Mouse (Mus musculus) C2C12 (cell line): ENCODE measurements around the gene Tada2b. TPM values are rescaled to one million over a fixed set of nuclear protein-coding genes. Genes with fewer than 3 reads are reported as not detected.

Experiments
- H3K27me3 ChIP-seq: one replicate; pipeline ENCODE4 v1.6.1; 2011; ENCODE audit not compliant: control insufficient read depth, insufficient read depth, insufficient read length
- H3K36me3 ChIP-seq: one replicate; pipeline ENCODE4 v1.6.1; 2011; ENCODE audit not compliant: control insufficient read depth, insufficient read depth
- H3K4me3 ChIP-seq: one replicate; pipeline ENCODE4 v1.5.1; 2011; ENCODE audit warnings: mild to moderate bottlenecking, control low read depth; ENCODE audit not compliant: poor library complexity, insufficient read depth, severe bottlenecking
- H3K79me2 ChIP-seq: one replicate; pipeline ENCODE4 v1.6.1; 2011; ENCODE audit not compliant: control insufficient read depth, insufficient read depth
- H3K79me3 ChIP-seq: one replicate; pipeline ENCODE4 v1.6.1; 2011; ENCODE audit warnings: low read depth, control low read depth
- H3ac ChIP-seq: one replicate; pipeline ENCODE3; 2011; ENCODE audit warnings: low read depth; ENCODE audit not compliant: control insufficient read depth, insufficient read length
- CEBPB ChIP-seq: IDR thresholded peaks from one replicate; pipeline ENCODE4 v1.6.1; 2011; ENCODE audit warnings: low read depth, mild to moderate bottlenecking, control low read depth, moderate library complexity
- CTCF ChIP-seq: IDR thresholded peaks from one replicate; pipeline ENCODE4 v1.5.1; 2011; ENCODE audit not compliant: control insufficient read depth, insufficient read depth, insufficient read length
- FOSL1 ChIP-seq: IDR thresholded peaks from one replicate; pipeline ENCODE4 v1.8.0; 2011; ENCODE audit warnings: mild to moderate bottlenecking, low read length; ENCODE audit not compliant: poor library complexity, insufficient read depth, severe bottlenecking
- MAX ChIP-seq: IDR thresholded peaks from one replicate; pipeline ENCODE4 v1.6.1; 2011; ENCODE audit warnings: mild to moderate bottlenecking, control low read depth
- MYOD1 ChIP-seq: IDR thresholded peaks from one replicate; pipeline ENCODE4 v1.6.1; 2011; ENCODE audit warnings: low read depth; ENCODE audit not compliant: control insufficient read depth, insufficient read length
- MYOG ChIP-seq: IDR thresholded peaks from one replicate; pipeline ENCODE4 v1.6.1; 2011; ENCODE audit not compliant: control insufficient read depth, insufficient read length; ENCODE audit errors: extremely low read depth
- USF1 ChIP-seq: IDR thresholded peaks from one replicate; pipeline ENCODE4 v1.6.1; 2011; ENCODE audit warnings: low read depth, mild to moderate bottlenecking, control low read depth, moderate library complexity
- polyA plus RNA-seq: library from polyadenylated mRNA; unstranded; fragments of >200 nt; fragmentation: generic; extraction: Trizol; gene quantifications from one replicate; pipeline ENCODE4 v1.2.1, GENCODE M21; 2012; ENCODE audit warnings: missing spikeins

Tada2b gene
- polyA plus RNA-seq, 1 experiment = 10.2 TPM

- Histone ChIP-seq H3K4me3 (no peak overlapping the region), H3ac (no peak overlapping the region), H3K36me3 (peaks cover 19% of the 10 kb centered on the region), H3K79me3 (no peaks in the 10 kb centered on the region), H3K27me3 (no peaks in the 10 kb centered on the region), H3K79me2 (no peaks in the 10 kb centered on the region)
- TF ChIP-seq CEBPB (no peak), MYOD1 (no peak), CTCF (no peak), FOSL1 (no peak), USF1 (no peak), MYOG (no peak), MAX (no peak)
Observed at GRCm38 (mm10) chr5:36510956-36511355, 26.9 kb upstream of the Tada2b start.

DNA sequence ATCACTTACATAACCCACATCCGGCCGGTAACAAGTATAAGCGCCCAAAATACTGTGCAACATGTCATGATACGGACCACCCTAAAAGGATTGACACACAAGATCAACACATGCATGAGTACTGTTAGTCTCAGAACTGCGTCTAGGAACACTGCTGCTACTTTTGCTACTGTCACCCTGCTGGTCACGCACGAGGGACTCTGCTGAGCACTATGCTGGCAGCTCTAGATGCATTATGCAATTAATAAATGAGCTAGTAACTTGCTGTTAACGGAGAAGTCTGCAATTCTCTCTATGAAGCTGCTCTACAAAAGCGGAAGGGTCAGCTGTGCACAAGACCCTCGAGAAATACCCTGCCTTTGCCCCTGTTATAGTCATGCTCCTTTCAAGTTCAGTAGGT is 24.3 kb upstream of the Tada2b start:
- no peak overlapping the region for H3ac ChIP-seq
- H3K36me3 ChIP-seq = peaks cover 12% of the 10 kb centered on the region
- no peaks in the 10 kb centered on the region for H3K27me3 ChIP-seq
- no peak for TF ChIP-seq CEBPB
- TF ChIP-seq USF1 = no peak
- TF ChIP-seq FOSL1 = no peak
- TF ChIP-seq MYOD1 = no peak
- TF ChIP-seq MYOG = no peak
- TF ChIP-seq MAX = no peak
- no peaks in the 10 kb centered on the region for H3K79me3 ChIP-seq
- no peak overlapping the region for H3K4me3 ChIP-seq
- no peaks in the 10 kb centered on the region for H3K79me2 ChIP-seq

DNA sequence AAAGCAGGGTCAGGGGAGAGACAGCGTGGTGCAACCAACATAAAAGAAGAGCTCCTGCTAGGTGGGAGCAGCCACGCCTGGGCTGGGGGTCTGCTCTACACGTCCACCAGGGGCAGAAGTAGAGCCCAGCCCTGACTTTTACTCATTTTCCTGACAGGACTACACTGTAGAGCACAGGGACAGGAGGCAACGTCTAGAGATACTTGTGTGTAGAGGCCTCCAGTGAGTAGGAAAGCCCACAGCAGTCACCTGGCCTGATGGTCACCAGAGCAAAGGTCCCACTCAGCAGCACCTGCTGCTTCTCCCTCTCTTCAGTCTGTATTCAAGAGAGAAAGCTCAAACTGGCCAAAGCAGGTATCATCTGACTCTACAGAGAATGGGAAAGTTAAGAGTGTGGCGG is 21.6 kb upstream of the Tada2b start:
- TF ChIP-seq FOSL1 = no peak
- no peak overlapping the region for H3K4me3 ChIP-seq
- no peak overlapping the region for H3ac ChIP-seq
- no peaks in the 10 kb centered on the region for H3K79me3 ChIP-seq
- H3K36me3 ChIP-seq = peaks cover 24% of the 10 kb centered on the region
- no peaks in the 10 kb centered on the region for H3K79me2 ChIP-seq
- H3K27me3 ChIP-seq = no peaks in the 10 kb centered on the region

DNA sequence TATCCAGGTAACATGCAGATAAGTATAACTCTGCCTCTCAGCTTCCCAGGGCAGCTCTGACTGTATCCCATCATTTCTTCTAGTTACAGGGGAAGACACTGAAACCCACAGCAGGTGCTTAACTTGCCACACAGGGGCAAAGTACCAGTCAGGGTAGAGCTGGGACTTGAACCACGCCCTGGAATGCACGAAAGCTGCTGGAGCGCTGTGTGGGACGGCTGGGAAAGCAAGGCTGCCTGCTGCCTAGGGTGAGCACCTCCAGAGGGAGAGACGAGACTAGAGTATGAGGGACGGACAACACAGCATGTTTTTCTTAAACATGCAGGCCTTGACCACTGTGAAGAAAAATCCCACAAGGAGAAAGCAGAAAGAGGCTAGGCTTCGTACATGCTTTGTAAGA is 21.1 kb upstream of the Tada2b start:
- Histone ChIP-seq H3K27me3 (no peaks in the 10 kb centered on the region), H3ac (no peak overlapping the region), H3K79me2 (no peaks in the 10 kb centered on the region), H3K36me3 (peaks cover 28% of the 10 kb centered on the region), H3K79me3 (no peaks in the 10 kb centered on the region), H3K4me3 (no peak overlapping the region)
- TF ChIP-seq USF1 (no peak), CEBPB (no peak), MYOG (no peak), FOSL1 (no peak), MAX (no peak), MYOD1 (no peak), CTCF (no peak)

GRCm38 (mm10) chr5:36494709-36495108 is 10.6 kb upstream of the Tada2b start:
- Histone ChIP-seq H3K27me3 (no peaks in the 10 kb centered on the region), H3ac (no peak overlapping the region), H3K36me3 (peaks cover 22% of the 10 kb centered on the region), H3K79me3 (no peaks in the 10 kb centered on the region), H3K79me2 (no peaks in the 10 kb centered on the region), H3K4me3 (no peak overlapping the region)
- TF ChIP-seq USF1 = no peak
- no peak for TF ChIP-seq MYOG
- TF ChIP-seq MAX = no peak
- no peak for TF ChIP-seq CTCF
- no peak for TF ChIP-seq FOSL1
- no peak for TF ChIP-seq CEBPB
- TF ChIP-seq MYOD1 = no peak

DNA sequence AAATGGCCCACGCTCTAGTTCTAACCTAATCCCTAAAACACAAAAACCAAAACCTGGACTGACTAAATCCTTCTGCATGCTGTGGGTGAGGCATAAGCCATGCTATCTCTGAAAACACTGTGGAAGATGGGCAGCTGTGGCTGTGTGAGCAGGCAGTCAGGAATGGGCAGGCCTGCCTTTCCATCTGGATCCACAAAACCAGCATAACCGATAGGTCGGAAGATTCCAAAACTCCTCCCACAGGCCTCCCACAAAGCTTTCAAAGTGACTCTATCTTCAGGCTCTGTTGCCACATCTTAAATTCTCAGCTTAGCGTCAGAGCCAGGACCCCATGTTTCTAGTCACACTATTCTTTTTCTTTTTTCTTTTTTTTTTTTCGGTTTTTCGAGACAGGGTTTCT is 9.8 kb upstream of the Tada2b start:
- Histone ChIP-seq H3ac (no peak overlapping the region), H3K36me3 (peaks cover 22% of the 10 kb centered on the region), H3K27me3 (no peaks in the 10 kb centered on the region), H3K79me2 (no peaks in the 10 kb centered on the region), H3K79me3 (no peaks in the 10 kb centered on the region), H3K4me3 (no peak overlapping the region)
- no peak for TF ChIP-seq MYOD1
- no peak for TF ChIP-seq MYOG
- TF ChIP-seq CTCF = no peak
- no peak for TF ChIP-seq CEBPB
